Mouse (Mus musculus) erythroblast, embryonic 14.5 days (primary cell): ENCODE measurements around the gene Cldn14.

Experiments
- GATA1 ChIP-seq: IDR thresholded peaks from 2 replicates; pipeline ENCODE4 v1.6.1; 2012; ENCODE audit warnings: low read length, inconsistent platforms, mixed read lengths
- TAL1 ChIP-seq: IDR thresholded peaks from 3 replicates; pipeline ENCODE4 v1.6.1; 2012; ENCODE audit warnings: low read length, inconsistent platforms, mixed read lengths

DNA sequence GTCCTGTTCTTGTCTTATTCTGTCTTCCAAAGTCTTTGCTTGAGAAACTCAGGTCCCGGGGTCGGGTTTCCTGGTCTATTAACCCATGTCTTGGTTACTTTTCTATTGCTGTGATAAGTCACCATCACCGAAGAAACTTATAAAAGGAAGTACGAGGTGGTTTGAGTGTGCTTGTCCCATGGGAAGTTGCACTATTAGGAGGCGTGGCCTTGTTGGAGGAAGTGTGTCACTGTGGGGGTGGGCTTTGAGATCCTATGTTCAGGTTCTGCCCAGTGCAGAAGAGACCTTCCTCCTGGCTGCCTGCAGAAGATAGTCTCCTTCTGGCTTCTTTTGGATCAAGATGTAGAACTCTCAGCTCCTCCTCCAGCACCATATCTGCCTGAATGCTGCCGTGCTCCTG, 120.2 kb downstream of the Cldn14 start:
- TF ChIP-seq TAL1: no peak
- no peak for TF ChIP-seq GATA1
